Mouse (Mus musculus) midbrain, embryonic 10.5 days (tissue): ENCODE measurements around the gene Zfp553. TPM values are rescaled to one million over a fixed set of nuclear protein-coding genes. Genes with fewer than 3 reads are reported as not detected.

ENCODE experiments used
- DNase-seq: peaks from one replicate; pipeline ENCODE4 v3.0.0-alpha.2; 2017; ENCODE audit warnings: low spot score
- H3K27ac ChIP-seq: fragments of 300-500 bp; sonication (generic); replicated peaks from 2 replicates; pipeline ENCODE4 v1.5.1; 2016; ENCODE audit warnings: mild to moderate bottlenecking
- H3K27me3 ChIP-seq: fragments of 300-500 bp; sonication (generic); 2 replicates; pipeline ENCODE4 v1.6.1; 2016; ENCODE audit warnings: low read depth, mild to moderate bottlenecking; ENCODE audit not compliant: poor library complexity, severe bottlenecking
- H3K36me3 ChIP-seq: fragments of 300-500 bp; sonication (generic); 2 replicates; pipeline ENCODE4 v1.6.1; 2016; ENCODE audit warnings: mild to moderate bottlenecking, moderate library complexity
- H3K4me1 ChIP-seq: fragments of 300-500 bp; sonication (generic); 2 replicates; pipeline ENCODE4 v1.6.1; 2016
- H3K4me3 ChIP-seq: fragments of 300-500 bp; sonication (generic); 2 replicates; pipeline ENCODE4 v1.5.1; 2016; ENCODE audit warnings: mild to moderate bottlenecking, moderate library complexity
- H3K9me3 ChIP-seq: fragments of 300-500 bp; sonication (generic); replicated peaks from 2 replicates; pipeline ENCODE4 v1.6.1; 2016; ENCODE audit warnings: mild to moderate bottlenecking
- WGBS: fragments of 180-500 bp; shearing (Covaris S2); methylation state at CpG from one replicate; pipeline ENCODE4 v1.1.7; 2016; 5-methylcytosine and 5-hydroxymethylcytosine counted together
- polyA plus RNA-seq: library from polyadenylated mRNA; unstranded; fragments of >200 nt; fragmentation: Nextera tagmentation; extraction: Ambion mirVana; gene quantifications from 2 replicates; pipeline ENCODE4 v1.2.1, GENCODE M21; 2016

Gene Zfp553
- polyA plus RNA-seq, 1 experiment from 2014 or later = 75.4 TPM

- Histone ChIP-seq H3K27ac (no peak overlapping the region), H3K4me3 (no peak overlapping the region), H3K9me3 (peaks cover 5% of the 10 kb centered on the region; the same call in 1 of the 2 replicates), H3K4me1 (peaks cover 20% of the 10 kb centered on the region), H3K36me3 (peaks cover 44% of the 10 kb centered on the region), H3K27me3 (no peaks in the 10 kb centered on the region)
- DNase-seq = no peak
- WGBS = 94% methylated on average over 4 of the region's 4 CpGs
Observed at GRCm38 (mm10) chr7:127271093-127271492, 38.2 kb downstream of the Zfp553 start.

GRCm38 (mm10) chr7:127272566-127272965, 39.7 kb downstream of the Zfp553 start:
- Histone ChIP-seq H3K9me3 (peaks cover 5% of the 10 kb centered on the region; the same call in 1 of the 2 replicates), H3K27me3 (no peaks in the 10 kb centered on the region), H3K27ac (no peak overlapping the region), H3K4me1 (peaks cover 30% of the 10 kb centered on the region), H3K36me3 (peaks cover 44% of the 10 kb centered on the region), H3K4me3 (peak overlapping the region; percentile 75)
- WGBS = 95% methylated on average over 15 of the region's 15 CpGs
- no peak for DNase-seq

GRCm38 (mm10) chr7:127273118-127273923, 40.5 kb downstream of the Zfp553 start:
- H3K4me3 ChIP-seq = peak overlapping the region; percentile 75
- H3K9me3 ChIP-seq = peaks cover 3% of the 10 kb centered on the region; the same call in 1 of the 2 replicates
- no peaks in the 10 kb centered on the region for H3K27me3 ChIP-seq
- H3K36me3 ChIP-seq = peaks cover 43% of the 10 kb centered on the region
- H3K4me1 ChIP-seq = peaks cover 35% of the 10 kb centered on the region
- WGBS = 17% methylated on average over 50 of the region's 50 CpGs
- peak overlapping the region; percentile 95 for H3K27ac ChIP-seq
- DNase-seq = no peak

- Histone ChIP-seq H3K9me3 (no peaks in the 10 kb centered on the region; the same call in 1 of the 2 replicates), H3K4me3 (peak within 1 kb of the TSS; percentile 75), H3K27me3 (no peaks in the 10 kb centered on the region), H3K36me3 (peaks cover 36% of the 10 kb centered on the region), H3K4me1 (peaks cover 43% of the 10 kb centered on the region), H3K27ac (peak within 1 kb of the TSS; percentile 95)
- 3% methylated on average over 39 of the region's 39 CpGs for WGBS
- DNase-seq = peak; percentile 89
Observed at GRCm38 (mm10) chr7:127273925-127274789, 41.3 kb downstream of the Zfp553 start, which contains the start of gene Sephs2. Gene Sephs2 (minus strand): TSS chr7:127274055.

- DNase-seq = no peak
- Histone ChIP-seq H3K36me3 (peaks cover 13% of the 10 kb centered on the region), H3K9me3 (no peaks in the 10 kb centered on the region; the same call in 1 of the 2 replicates), H3K27me3 (no peaks in the 10 kb centered on the region), H3K27ac (no peak overlapping the region), H3K4me3 (no peak overlapping the region), H3K4me1 (peaks cover 45% of the 10 kb centered on the region)
- 80% methylated on average over 5 of the region's 5 CpGs for WGBS
Observed at GRCm38 (mm10) chr7:127276519-127276961, 43.7 kb downstream of the Zfp553 start.

- Histone ChIP-seq H3K4me1 (peaks cover 33% of the 10 kb centered on the region), H3K27ac (peak overlapping the region; percentile 49; the same call in 1 of the 2 replicates), H3K27me3 (no peaks in the 10 kb centered on the region), H3K4me3 (no peak overlapping the region), H3K36me3 (no peaks in the 10 kb centered on the region), H3K9me3 (no peaks in the 10 kb centered on the region)
- peak; percentile 49 for DNase-seq
- WGBS = 26% methylated on average over 8 of the region's 8 CpGs
Observed at GRCm38 (mm10) chr7:127278311-127278710, 45.5 kb downstream of the Zfp553 start.

- H3K9me3 ChIP-seq = no peaks in the 10 kb centered on the region
- no peak overlapping the region for H3K27ac ChIP-seq
- H3K4me1 ChIP-seq = peaks cover 25% of the 10 kb centered on the region
- no peak for DNase-seq
- H3K36me3 ChIP-seq = no peaks in the 10 kb centered on the region
- 87% methylated on average over 3 of the region's 3 CpGs for WGBS
- H3K27me3 ChIP-seq = no peaks in the 10 kb centered on the region
- no peak overlapping the region for H3K4me3 ChIP-seq
Observed at GRCm38 (mm10) chr7:127280092-127280491, 47.2 kb downstream of the Zfp553 start.

GRCm38 (mm10) chr7:127281114-127281513, 48.3 kb downstream of the Zfp553 start:
- Histone ChIP-seq H3K27me3 (no peaks in the 10 kb centered on the region), H3K36me3 (no peaks in the 10 kb centered on the region)
- DNase-seq = no peak

GRCm38 (mm10) chr7:127282190-127282589, 49.3 kb downstream of the Zfp553 start:
- peaks cover 19% of the 10 kb centered on the region for H3K4me1 ChIP-seq
- no peak overlapping the region for H3K4me3 ChIP-seq
- no peaks in the 10 kb centered on the region for H3K27me3 ChIP-seq
- H3K27ac ChIP-seq = no peak overlapping the region
- WGBS = 92% methylated on average over 2 of the region's 2 CpGs
- peaks cover 9% of the 10 kb centered on the region; the same call in 1 of the 2 replicates for H3K9me3 ChIP-seq
- H3K36me3 ChIP-seq = no peaks in the 10 kb centered on the region
- DNase-seq = no peak

More at GRCm38 (mm10) chr7:127281114-127281513, 48.3 kb downstream of the Zfp553 start:
- peaks cover 25% of the 10 kb centered on the region for H3K4me1 ChIP-seq
- H3K9me3 ChIP-seq = no peaks in the 10 kb centered on the region
- no peak overlapping the region for H3K4me3 ChIP-seq
- 81% methylated on average over 4 of the region's 4 CpGs for WGBS
- no peak overlapping the region for H3K27ac ChIP-seq

GRCm38 (mm10) chr7:127285154-127285553, 52.3 kb downstream of the Zfp553 start:
- Histone ChIP-seq H3K27me3 (no peaks in the 10 kb centered on the region), H3K4me3 (no peak overlapping the region), H3K36me3 (no peaks in the 10 kb centered on the region), H3K27ac (no peak overlapping the region), H3K4me1 (peaks cover 2% of the 10 kb centered on the region; the same call in 1 of the 2 replicates), H3K9me3 (peaks cover 23% of the 10 kb centered on the region)
- DNase-seq = no peak
- 80% methylated on average over 10 of the region's 10 CpGs for WGBS
